Mouse (Mus musculus) myocyte (in vitro differentiated cells): Measurements from ENCODE around the gene 2010300C02Rik. TPM values are rescaled to one million over a fixed set of nuclear protein-coding genes. Genes with fewer than 3 reads are reported as not detected.

Experiments used
- H3K27me3 ChIP-seq: one replicate; pipeline ENCODE4 v1.6.1; 2011; ENCODE audit not compliant: control insufficient read depth, insufficient read depth, insufficient read length
- H3K36me3 ChIP-seq: one replicate; pipeline ENCODE4 v1.6.1; 2011; ENCODE audit not compliant: control insufficient read depth, insufficient read depth
- H3K4me2 ChIP-seq: one replicate; pipeline ENCODE4 v1.6.1; 2011; ENCODE audit warnings: low read depth, control low read depth
- H3K4me3 ChIP-seq: one replicate; pipeline ENCODE4 v1.5.1; 2011; ENCODE audit warnings: mild to moderate bottlenecking, control low read depth, moderate library complexity
- H3K79me2 ChIP-seq: one replicate; pipeline ENCODE4 v1.6.1; 2011; ENCODE audit not compliant: control insufficient read depth, insufficient read depth
- H3ac ChIP-seq: one replicate; pipeline ENCODE4 v1.6.1; 2011; ENCODE audit not compliant: control insufficient read depth, insufficient read length
- CEBPB ChIP-seq: IDR thresholded peaks from 2 replicates; pipeline ENCODE4 v1.6.1; 2011; ENCODE audit warnings: mild to moderate bottlenecking, moderate library complexity; ENCODE audit not compliant: poor library complexity, insufficient read depth, severe bottlenecking
- E2F4 ChIP-seq: IDR thresholded peaks from one replicate; pipeline ENCODE4 v1.6.1; 2011; ENCODE audit warnings: mild to moderate bottlenecking, control low read depth, moderate library complexity; ENCODE audit not compliant: insufficient read depth
- MAX ChIP-seq: IDR thresholded peaks from one replicate; pipeline ENCODE4 v1.6.1; 2011; ENCODE audit warnings: low read depth, mild to moderate bottlenecking, control low read depth
- MYOD1 ChIP-seq, 3 experiments: IDR thresholded peaks; one replicate each; pipeline ENCODE4 v1.6.1; 2011; ENCODE audit warnings: control low read depth in 2 of 3, low read depth in 2 of 3, mild to moderate bottlenecking in 2 of 3, moderate library complexity in 1 of 3; ENCODE audit not compliant: insufficient read length in 2 of 3, control insufficient read depth in 1 of 3
- MYOG ChIP-seq, 3 experiments: IDR thresholded peaks; one replicate each; pipeline ENCODE4 v1.6.1; 2011; ENCODE audit warnings: control low read depth in 2 of 3, low read depth in 2 of 3, mild to moderate bottlenecking in 2 of 3; ENCODE audit not compliant: insufficient read length in 2 of 3, control insufficient read depth in 1 of 3, insufficient read depth in 1 of 3
- POLR2A ChIP-seq: IDR thresholded peaks from one replicate; pipeline ENCODE4 v1.6.1; 2011; ENCODE audit warnings: low read depth, mild to moderate bottlenecking, control low read depth, moderate library complexity; ENCODE audit not compliant: insufficient read length
- POLR2AphosphoS2 ChIP-seq: IDR thresholded peaks from one replicate; pipeline ENCODE4 v1.6.1; 2011; ENCODE audit warnings: low read depth, control low read depth; ENCODE audit not compliant: insufficient read length
- REST ChIP-seq: IDR thresholded peaks from one replicate; pipeline ENCODE4 v1.6.1; 2011; ENCODE audit warnings: mild to moderate bottlenecking, control low read depth, moderate library complexity; ENCODE audit not compliant: insufficient read depth, insufficient read length
- SRF ChIP-seq: IDR thresholded peaks from one replicate; pipeline ENCODE4 v1.6.1; 2011; ENCODE audit warnings: low read depth; ENCODE audit not compliant: control insufficient read depth, insufficient read length
- TCF12 ChIP-seq: IDR thresholded peaks from one replicate; pipeline ENCODE4 v1.6.1; 2011; ENCODE audit warnings: mild to moderate bottlenecking, control low read depth; ENCODE audit not compliant: poor library complexity, insufficient read depth, severe bottlenecking
- TCF3 ChIP-seq: IDR thresholded peaks from one replicate; pipeline ENCODE4 v1.6.1; 2011; ENCODE audit warnings: low read depth, control low read depth; ENCODE audit not compliant: insufficient read length
- USF1 ChIP-seq: IDR thresholded peaks from one replicate; pipeline ENCODE4 v1.6.1; 2011; ENCODE audit warnings: low read depth, mild to moderate bottlenecking, control low read depth, moderate library complexity
- polyA plus RNA-seq: library from polyadenylated mRNA; unstranded; fragments of >200 nt; fragmentation: generic; extraction: Trizol; gene quantifications from one replicate; pipeline ENCODE4 v1.2.1, GENCODE M21; 2012; ENCODE audit warnings: missing spikeins

The 2010300C02Rik gene
- polyA plus RNA-seq, 1 experiment = not detected

GRCm38 (mm10) chr1:37688351-37688750 lies 31.5 kb downstream of the 2010300C02Rik start:
- Histone ChIP-seq H3K36me3 (no peaks in the 10 kb centered on the region), H3K4me2 (no peak overlapping the region), H3K27me3 (peaks cover 7% of the 10 kb centered on the region), H3K4me3 (no peak overlapping the region), H3ac (no peak overlapping the region), H3K79me2 (no peaks in the 10 kb centered on the region)
- TF ChIP-seq MYOD1 (IDR thresholded peaks at IDR 0.05; ENCODE audit: control insufficient read depth in 1 of 3, insufficient read length in 2 of 3, low read depth in 2 of 3) (no peak), POLR2AphosphoS2 (no peak), POLR2A (no peak), SRF (no peak), E2F4 (no peak), REST (no peak), MYOG (IDR thresholded peaks at IDR 0.05; ENCODE audit: control insufficient read depth in 1 of 3, insufficient read depth in 1 of 3, insufficient read length in 2 of 3, low read depth in 2 of 3) (no peak), CEBPB (no peak), MAX (no peak), USF1 (no peak)

GRCm38 (mm10) chr1:37687515-37687914 lies 32.4 kb downstream of the 2010300C02Rik start:
- H3K4me2 ChIP-seq = no peak overlapping the region
- no peaks in the 10 kb centered on the region for H3K79me2 ChIP-seq
- H3K36me3 ChIP-seq = no peaks in the 10 kb centered on the region
- H3K27me3 ChIP-seq = peaks cover 7% of the 10 kb centered on the region
- TF ChIP-seq MYOG (IDR thresholded peaks at IDR 0.05; ENCODE audit: control insufficient read depth in 1 of 3, insufficient read depth in 1 of 3, insufficient read length in 2 of 3, low read depth in 2 of 3) = no peak
- TF ChIP-seq CEBPB = no peak
- no peak for TF ChIP-seq POLR2AphosphoS2
- TF ChIP-seq E2F4 = no peak
- TF ChIP-seq MYOD1 (IDR thresholded peaks at IDR 0.05; ENCODE audit: control insufficient read depth in 1 of 3, insufficient read length in 2 of 3, low read depth in 2 of 3) = no peak
- TF ChIP-seq SRF = no peak
- no peak for TF ChIP-seq TCF3
- no peak overlapping the region for H3ac ChIP-seq
- H3K4me3 ChIP-seq = no peak overlapping the region

- Histone ChIP-seq H3ac (no peak overlapping the region), H3K36me3 (no peaks in the 10 kb centered on the region), H3K4me2 (no peak overlapping the region), H3K27me3 (peaks cover 7% of the 10 kb centered on the region), H3K79me2 (no peaks in the 10 kb centered on the region), H3K4me3 (no peak overlapping the region)
- TF ChIP-seq MYOD1 (IDR thresholded peaks at IDR 0.05; ENCODE audit: control insufficient read depth in 1 of 3, insufficient read length in 2 of 3, low read depth in 2 of 3) (no peak), MAX (no peak)
These were observed 32.9 kb downstream of the 2010300C02Rik start for GRCm38 (mm10) chr1:37686953-37687441.

- Histone ChIP-seq H3K79me2 (no peaks in the 10 kb centered on the region), H3K36me3 (no peaks in the 10 kb centered on the region), H3ac (no peak overlapping the region), H3K4me3 (no peak overlapping the region), H3K4me2 (no peak overlapping the region), H3K27me3 (peaks cover 2% of the 10 kb centered on the region)
- TF ChIP-seq POLR2AphosphoS2 (no peak), TCF3 (no peak), MAX (no peak), USF1 (no peak), CEBPB (no peak), MYOG (IDR thresholded peaks at IDR 0.05; ENCODE audit: control insufficient read depth in 1 of 3, insufficient read depth in 1 of 3, insufficient read length in 2 of 3, low read depth in 2 of 3) (no peak), TCF12 (no peak), SRF (no peak), POLR2A (no peak), REST (no peak), E2F4 (no peak), MYOD1 (IDR thresholded peaks at IDR 0.05; ENCODE audit: control insufficient read depth in 1 of 3, insufficient read length in 2 of 3, low read depth in 2 of 3) (no peak)
These were observed 41.4 kb downstream of the 2010300C02Rik start for GRCm38 (mm10) chr1:37678327-37679123.

GRCm38 (mm10) chr1:37676967-37677512 lies 42.8 kb downstream of the 2010300C02Rik start:
- Histone ChIP-seq H3ac (no peak overlapping the region), H3K4me3 (no peak overlapping the region), H3K79me2 (no peaks in the 10 kb centered on the region), H3K36me3 (no peaks in the 10 kb centered on the region), H3K27me3 (peaks cover 3% of the 10 kb centered on the region), H3K4me2 (no peak overlapping the region)
- TF ChIP-seq USF1 (no peak), TCF3 (no peak), MYOG (IDR thresholded peaks at IDR 0.05; ENCODE audit: control insufficient read depth in 1 of 3, insufficient read depth in 1 of 3, insufficient read length in 2 of 3, low read depth in 2 of 3) (no peak)
